Mouse (Mus musculus) adrenal gland, postnatal 25 days (tissue): Measurements from ENCODE around the gene Aamp. TPM values are rescaled to one million over a fixed set of nuclear protein-coding genes. Genes with fewer than 3 reads are reported as not detected.

ENCODE experiments used
- DNase-seq: peaks from one replicate; pipeline ENCODE4 v3.0.0; 2021; ENCODE audit warnings: mixed read lengths
- total RNA-seq: library from RNA; stranded (reverse); gene quantifications from 2 replicates; pipeline ENCODE4 v1.2.3, GENCODE M21; 2021

Gene Aamp
- total RNA-seq, 1 experiment from 2014 or later: 183 TPM

GRCm38 (mm10) chr1:74281886-74282285 is 2.7 kb downstream of the Aamp start:
- no peak for DNase-seq

- DNase-seq: no peak
Observed at GRCm38 (mm10) chr1:74281372-74281771, 3.2 kb downstream of the Aamp start.

- DNase-seq: no peak
Observed at GRCm38 (mm10) chr1:74280591-74281325, 3.8 kb downstream of the Aamp start.

GRCm38 (mm10) chr1:74278988-74279387 is 5.5 kb downstream of the Aamp start:
- no peak for DNase-seq

GRCm38 (mm10) chr1:74278538-74278937 is 6.0 kb downstream of the Aamp start, which contains the start of gene Gpbar1:
Gene Gpbar1, plus strand, starts transcription at chr1:74278550.
- DNase-seq: no peak

- no peak for DNase-seq
Observed at GRCm38 (mm10) chr1:74277883-74278537, 6.5 kb downstream of the Aamp start.

- DNase-seq: no peak
Observed at GRCm38 (mm10) chr1:74277041-74277440, 7.5 kb downstream of the Aamp start.

GRCm38 (mm10) chr1:74275015-74275414 is 9.5 kb downstream of the Aamp start:
- no peak for DNase-seq

GRCm38 (mm10) chr1:74271659-74272058 is 12.9 kb downstream of the Aamp start:
- DNase-seq: no peak

- no peak for DNase-seq
Observed at GRCm38 (mm10) chr1:74268750-74269149, 15.8 kb downstream of the Aamp start.

GRCm38 (mm10) chr1:74262510-74262909 is 22.0 kb downstream of the Aamp start:
- DNase-seq: no peak

GRCm38 (mm10) chr1:74256782-74257181 is 27.8 kb downstream of the Aamp start:
- no peak for DNase-seq

GRCm38 (mm10) chr1:74255704-74256345 is 28.7 kb downstream of the Aamp start:
- DNase-seq: no peak

GRCm38 (mm10) chr1:74250096-74250495 is 34.4 kb downstream of the Aamp start:
- DNase-seq: no peak

- DNase-seq: no peak
Observed at GRCm38 (mm10) chr1:74249331-74249980, 35.1 kb downstream of the Aamp start.

- DNase-seq: no peak
Observed at GRCm38 (mm10) chr1:74248799-74249198, 35.7 kb downstream of the Aamp start.

GRCm38 (mm10) chr1:74245525-74245924 is 39.0 kb downstream of the Aamp start:
- DNase-seq: no peak

- DNase-seq: no peak
Observed at GRCm38 (mm10) chr1:74240832-74241231, 43.7 kb downstream of the Aamp start.

GRCm38 (mm10) chr1:74240311-74240710 is 44.2 kb downstream of the Aamp start:
- DNase-seq: no peak

GRCm38 (mm10) chr1:74239618-74240017 is 44.9 kb downstream of the Aamp start:
- no peak for DNase-seq

GRCm38 (mm10) chr1:74239162-74239561 is 45.4 kb downstream of the Aamp start:
- DNase-seq: no peak

- DNase-seq: no peak
Observed at GRCm38 (mm10) chr1:74238136-74238535, 46.4 kb downstream of the Aamp start.

- no peak for DNase-seq
Observed at GRCm38 (mm10) chr1:74237671-74238070, 46.9 kb downstream of the Aamp start.
